Mouse (Mus musculus): Measurements from ENCODE around the gene Nudcd3.

- TF ChIP-seq CTCF (conservative IDR thresholded peaks at IDR 0.05 in 1 of 2, IDR thresholded peaks at IDR 0.05 in 1 of 2; ENCODE audit: low read depth in 2 of 2, low read length in 2 of 2) (no peak), POLR2A (IDR thresholded peaks at IDR 0.05; ENCODE audit: low read depth, low read length) (no peak)
Observed at GRCm38 (mm10) chr11:6184202-6184935, 15.8 kb downstream of the Nudcd3 start.
